Mouse (Mus musculus): ENCODE data around the gene Dgat2.

Dgat2 gene

DNA sequence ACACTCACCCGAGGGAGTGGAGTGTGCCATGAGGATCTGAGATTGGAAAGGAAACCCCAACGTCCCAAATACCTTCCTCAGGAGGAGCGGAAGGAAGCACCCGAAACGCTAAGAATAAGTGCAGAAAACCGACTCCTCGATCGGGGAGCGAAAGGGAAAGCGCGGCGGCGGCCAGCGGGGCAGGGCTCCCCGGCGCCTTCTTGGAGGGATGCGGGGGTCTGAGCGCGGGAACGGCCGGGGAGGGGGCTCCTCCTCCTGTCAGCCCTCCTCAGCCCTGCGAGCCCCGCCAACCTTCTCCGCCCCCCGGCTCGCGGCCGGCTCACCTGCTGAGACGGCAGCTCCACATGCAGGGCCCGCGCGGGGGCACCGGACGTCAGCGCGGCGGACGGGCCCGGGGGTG lies 42.0 kb downstream of the Dgat2 start:
- no peak for DNase-seq (ENCODE audit: low read depth, low spot score)

DNA sequence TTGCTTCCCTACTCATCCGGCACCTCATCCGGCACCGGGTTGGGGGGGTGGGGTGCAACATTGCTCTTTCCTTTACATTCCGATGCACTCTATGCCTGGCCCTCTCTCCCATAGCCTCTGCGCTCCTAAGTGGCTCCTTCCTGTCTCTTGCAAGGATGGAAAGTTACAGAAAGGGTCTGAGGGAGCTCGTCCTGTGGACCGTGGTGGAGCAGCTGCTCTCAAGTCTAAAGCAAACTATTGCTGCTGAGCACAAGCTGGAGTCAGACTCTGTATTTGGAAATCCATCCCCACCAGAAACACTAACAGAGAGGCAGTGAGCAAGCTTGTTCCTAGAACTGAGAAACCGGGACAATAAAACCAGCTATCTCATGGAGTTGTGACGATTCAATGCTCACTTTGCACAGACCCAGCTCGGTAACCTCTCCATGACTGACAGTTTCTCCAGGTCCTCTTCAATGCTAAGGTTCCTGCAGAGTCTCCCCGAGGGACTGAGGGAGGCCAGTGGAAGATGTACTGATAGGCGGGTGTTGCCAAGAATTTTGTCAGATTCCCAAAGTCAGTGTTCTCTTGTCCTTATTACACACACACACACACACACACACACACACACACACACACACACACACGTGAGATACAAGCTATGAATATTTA lies 42.6 kb downstream of the Dgat2 start:
- peak; percentile 28 for DNase-seq (ENCODE audit: low read depth, low spot score)

DNA sequence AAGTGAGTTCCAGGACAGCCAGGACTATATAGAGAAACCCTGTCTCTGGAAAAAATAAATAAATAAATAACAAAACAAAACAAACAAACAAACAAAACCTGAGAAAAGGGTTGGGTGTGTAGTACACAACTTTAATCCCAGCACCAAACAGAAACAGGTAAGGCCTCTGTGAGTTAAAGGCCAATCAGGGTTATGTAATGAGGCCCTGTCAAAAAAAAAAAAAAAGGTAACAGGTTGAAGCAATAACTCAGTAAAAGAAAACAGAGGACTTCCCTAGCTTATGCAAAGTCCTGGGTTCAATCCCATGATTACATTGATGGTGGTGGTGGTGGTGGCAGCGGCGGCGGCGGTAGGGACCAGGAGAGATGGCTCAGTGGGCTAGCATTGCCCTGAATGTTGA lies 45.0 kb downstream of the Dgat2 start:
- DNase-seq (ENCODE audit: low read depth, low spot score): no peak

DNA sequence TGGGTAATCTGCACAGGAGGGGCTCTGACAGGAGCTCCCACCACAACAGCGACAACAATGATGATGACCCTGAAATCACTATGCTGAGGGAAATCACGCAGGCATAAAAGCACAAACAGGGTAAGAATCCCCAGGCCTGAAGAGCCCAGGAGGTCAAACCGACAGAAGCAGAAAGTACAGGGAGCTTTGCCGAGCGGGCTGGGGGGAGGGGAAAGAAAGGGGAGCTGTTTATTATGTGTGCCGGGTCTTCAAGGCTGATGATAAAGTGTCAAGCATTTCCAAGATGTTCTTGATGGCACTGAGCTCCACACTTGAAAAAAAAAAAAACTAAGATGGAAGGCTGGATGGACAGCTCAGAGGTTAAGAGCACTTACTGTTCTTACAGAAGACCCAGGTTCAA lies 45.7 kb downstream of the Dgat2 start:
- DNase-seq (ENCODE audit: low read depth, low spot score): no peak

DNA sequence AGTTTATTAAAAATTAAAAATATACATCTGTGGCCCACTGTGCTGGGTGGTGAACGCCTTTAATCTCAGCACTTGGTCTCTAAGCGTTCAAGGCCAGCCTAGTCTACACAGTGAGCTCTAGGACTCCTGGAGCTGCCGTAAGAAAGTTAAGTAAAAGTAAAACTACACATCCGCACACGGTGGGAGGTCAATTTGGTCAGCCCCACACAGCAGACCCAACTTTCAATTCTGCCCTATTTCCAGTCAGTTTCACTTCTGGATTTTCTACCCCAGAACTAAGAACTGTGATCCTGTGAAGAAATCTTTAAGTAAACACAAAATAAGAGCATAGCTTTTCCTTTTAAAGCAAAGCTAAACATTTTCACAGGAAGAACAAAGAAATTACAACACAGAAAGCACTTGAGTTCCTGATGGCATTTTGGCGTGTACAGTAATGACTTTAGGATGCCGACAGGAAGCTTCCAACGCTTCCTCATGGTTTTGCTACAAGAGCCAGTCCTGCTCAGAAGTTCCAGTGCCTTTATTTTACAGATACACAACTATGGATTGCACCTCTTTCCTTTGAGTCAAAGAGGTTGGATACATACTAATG lies 48.6 kb downstream of the Dgat2 start:
- DNase-seq (ENCODE audit: low read depth, low spot score): no peak

DNA sequence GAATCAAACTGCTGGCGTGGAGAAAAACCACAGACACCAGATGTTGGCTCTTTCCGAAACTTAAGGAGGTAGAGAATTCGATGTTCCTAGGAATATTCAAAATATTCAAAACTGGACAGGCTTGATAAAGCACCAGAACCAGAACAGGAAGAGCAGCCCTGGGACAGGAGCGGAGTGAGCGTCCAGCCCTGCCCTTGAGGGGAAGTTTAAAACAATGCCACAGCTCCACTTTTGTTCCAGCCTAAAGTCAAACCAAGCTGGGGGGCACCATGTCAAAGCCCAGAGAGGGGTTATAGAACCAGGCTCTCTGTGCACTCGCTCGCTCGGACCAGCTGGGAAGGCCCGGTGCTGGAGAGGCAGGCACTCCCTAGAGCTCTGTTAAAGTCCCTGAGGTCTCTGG lies 49.9 kb downstream of the Dgat2 start:
- DNase-seq (ENCODE audit: low read depth, low spot score): no peak

DNA sequence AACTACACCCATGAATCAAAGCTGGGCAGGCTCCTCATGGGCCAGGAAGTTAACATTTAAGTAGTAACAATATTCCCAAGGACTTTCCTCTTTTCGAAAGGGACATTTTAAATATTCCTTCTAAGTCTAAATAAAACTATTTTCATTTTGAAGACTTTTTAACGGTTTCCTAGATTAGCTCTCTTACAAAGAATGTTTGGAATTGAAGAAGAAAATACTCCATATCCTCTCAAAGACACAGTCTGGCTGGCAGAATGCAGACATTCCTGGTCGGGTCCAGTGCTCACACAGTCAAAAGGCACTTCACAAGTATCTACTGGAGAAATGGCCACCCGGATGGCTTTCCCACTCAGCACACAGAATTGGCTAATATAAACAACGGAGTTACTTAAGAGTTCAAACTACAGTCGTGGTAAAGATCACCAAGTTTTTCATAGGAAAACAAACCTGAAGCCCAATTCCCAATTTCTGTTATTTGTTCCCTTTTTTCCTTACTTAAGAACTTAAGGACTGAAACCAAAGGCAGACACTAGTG lies 50.6 kb downstream of the Dgat2 start:
- no peak for DNase-seq (ENCODE audit: low read depth, low spot score)

DNA sequence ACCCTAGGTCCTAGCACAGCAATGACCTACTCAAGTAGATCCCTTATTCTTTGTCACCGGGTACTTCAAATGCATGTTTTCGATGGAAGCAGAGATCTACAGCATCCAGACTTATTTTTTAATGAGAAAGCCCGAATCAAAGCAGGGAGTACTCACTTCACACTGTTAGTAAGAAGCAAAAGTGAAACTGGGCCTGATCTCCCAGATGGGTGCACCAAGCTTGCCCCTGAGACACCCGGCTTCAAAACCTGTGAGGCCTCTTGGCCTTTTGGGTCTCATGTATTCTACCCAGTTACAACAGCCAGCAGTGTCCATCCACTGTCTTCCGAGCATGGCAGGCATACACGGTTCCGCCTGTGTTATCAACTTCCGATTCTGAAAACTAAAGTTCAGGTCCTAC lies 53.6 kb downstream of the Dgat2 start:
- DNase-seq (ENCODE audit: low read depth, low spot score): no peak

DNA sequence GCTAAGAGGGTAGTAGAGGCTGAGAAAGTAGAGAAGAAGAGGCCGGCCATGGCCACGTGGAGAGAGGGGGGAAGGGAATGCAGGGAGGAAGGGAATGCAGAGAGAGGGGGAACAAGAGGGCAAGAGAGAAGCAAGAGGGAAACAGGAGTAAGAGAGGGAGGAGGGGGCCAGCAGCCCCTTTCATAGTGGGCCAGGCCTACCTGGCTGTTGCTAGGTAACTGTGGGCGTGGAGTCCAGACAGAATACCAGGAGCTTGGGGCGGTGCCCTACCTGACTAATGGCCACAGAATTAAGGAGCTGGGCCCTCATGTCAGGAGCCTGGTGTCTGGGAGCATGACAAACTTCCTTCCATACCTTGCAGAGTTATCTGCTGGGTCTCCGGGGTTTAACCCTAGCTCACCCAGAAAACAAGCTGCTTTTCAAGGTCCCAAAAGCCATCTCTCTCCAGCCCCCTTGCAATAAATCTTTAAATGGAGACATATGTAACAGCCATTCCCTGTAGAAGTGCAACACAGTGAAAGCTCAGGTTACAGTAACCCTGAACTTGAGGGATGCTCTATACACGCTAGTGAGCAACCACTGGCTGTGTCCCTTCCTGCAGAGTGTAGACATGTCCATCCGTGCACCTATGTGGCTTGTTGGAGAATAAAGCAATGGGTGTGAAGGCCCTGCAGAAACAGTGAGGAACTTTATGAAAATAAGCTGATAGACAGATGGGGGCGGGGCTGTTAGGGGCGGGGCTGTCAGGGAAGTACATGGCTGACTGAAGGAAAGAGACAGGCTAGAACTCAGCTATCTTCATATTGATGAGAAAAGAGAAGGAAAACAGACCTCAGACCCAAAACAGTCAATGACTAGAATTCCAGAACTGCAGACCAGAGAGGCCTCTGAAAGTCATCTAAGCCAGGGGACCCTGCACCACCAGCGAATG lies 54.2 kb downstream of the Dgat2 start:
- peak; percentile 51 for DNase-seq (ENCODE audit: low read depth, low spot score)

DNA sequence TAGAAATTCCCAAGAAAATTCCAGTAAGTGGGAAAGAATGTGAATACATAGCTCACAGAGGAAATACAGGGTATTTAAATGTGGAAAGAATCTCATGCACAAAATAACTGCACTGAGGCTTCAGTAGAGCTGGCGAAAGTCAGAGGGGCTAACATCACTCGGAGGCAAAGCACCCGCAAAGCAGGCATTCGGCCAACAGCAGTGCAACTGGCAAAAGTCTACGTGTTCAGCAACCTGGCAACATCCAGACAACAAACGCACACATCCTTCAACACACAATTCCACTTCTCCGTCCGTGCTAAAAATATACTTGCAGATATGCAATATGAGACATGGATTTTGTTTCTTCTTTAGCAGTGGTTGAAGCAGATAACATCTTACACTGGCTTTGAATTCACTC lies 56.5 kb downstream of the Dgat2 start:
- no peak for DNase-seq (ENCODE audit: low read depth, low spot score)

DNA sequence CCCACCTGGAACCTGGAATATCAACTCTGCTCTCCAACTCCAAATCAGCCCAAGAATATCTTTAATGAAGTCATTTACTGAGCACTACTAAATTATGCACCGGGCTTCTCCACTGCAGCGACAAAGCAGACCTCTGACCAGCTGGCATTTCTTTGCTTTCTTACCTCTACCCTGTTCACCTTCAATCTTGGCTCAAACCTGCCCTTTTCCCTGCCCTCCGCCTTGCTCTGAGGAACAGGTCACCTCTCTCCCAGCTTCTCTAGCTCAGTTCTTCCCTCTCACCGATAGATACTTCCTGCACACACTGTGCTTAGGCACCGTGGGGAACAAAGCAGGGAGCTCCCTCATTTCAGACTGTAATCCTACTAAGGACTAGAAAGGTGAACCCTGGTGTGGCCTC lies 59.9 kb downstream of the Dgat2 start:
- no peak for DNase-seq (ENCODE audit: low read depth, low spot score)

DNA sequence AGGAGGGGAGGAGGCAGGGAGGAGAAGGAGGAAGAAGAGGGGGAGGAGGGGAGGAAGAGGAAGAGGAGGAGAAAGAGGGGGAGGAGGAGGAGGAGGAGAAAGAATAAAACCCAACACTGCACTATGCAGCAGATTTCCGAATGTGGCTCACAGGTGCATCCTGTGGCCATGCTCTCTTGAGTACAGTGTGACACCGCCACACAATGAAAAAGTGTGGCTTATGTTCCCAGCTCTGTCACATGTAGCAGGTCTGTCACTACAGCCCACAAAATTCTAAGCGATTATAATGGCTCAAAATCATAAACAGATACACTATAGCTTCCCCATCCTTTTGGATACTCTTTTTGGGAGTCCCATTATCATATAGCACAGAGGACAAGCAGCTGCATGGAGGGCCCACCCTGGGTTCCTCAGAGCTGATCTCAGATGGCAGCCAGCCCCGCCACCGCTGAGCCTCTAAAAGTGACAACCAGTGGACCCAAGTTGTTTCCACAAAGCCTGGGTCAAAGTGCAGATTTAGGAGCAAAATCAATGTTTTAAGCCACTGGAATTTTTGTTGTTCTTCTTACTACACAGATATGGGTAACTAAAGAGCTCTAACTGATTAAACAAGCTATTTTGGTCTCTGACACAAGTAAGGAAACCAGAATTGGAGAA lies 61.5 kb downstream of the Dgat2 start:
- DNase-seq (ENCODE audit: low read depth, low spot score): no peak

DNA sequence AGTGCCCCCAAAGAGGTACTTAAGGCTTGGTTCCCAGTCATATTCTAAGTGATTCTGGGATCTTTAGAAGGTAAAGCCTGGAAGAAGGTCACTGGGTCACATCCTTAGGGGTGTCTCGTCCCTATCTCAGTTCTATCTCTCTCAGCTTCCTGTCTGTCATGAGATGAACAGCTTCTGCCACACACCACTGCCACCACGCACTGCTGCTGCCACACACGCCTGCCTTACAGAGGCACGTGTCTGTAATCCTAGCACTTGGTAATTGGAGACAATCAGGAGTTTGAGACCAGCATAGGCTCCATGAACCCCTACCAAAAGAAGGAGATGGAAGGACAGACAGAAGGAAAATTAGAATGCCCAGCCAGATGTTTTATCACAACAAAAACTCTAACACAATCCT lies 62.4 kb downstream of the Dgat2 start:
- no peak for DNase-seq (ENCODE audit: low read depth, low spot score)

DNA sequence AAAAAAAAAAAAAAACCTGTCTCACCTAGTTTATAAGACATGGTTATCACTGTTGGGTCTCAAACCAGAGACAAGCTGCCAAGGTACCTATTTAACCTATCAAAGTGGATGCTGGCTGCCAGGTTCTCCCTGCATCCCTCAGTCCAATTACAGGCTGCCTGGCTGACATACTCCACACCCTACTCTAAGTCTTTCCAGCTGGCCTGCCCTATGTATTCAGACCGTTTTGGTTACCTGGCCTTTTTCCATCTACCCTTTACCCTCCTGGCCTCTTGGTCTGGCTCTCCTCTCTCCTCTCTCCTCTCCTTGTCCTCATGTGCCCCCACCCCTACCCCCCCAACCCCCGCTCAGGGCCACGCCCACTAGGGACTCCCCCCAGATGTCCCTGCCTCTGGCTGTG lies 65.7 kb downstream of the Dgat2 start:
- DNase-seq (ENCODE audit: low read depth, low spot score): no peak

DNA sequence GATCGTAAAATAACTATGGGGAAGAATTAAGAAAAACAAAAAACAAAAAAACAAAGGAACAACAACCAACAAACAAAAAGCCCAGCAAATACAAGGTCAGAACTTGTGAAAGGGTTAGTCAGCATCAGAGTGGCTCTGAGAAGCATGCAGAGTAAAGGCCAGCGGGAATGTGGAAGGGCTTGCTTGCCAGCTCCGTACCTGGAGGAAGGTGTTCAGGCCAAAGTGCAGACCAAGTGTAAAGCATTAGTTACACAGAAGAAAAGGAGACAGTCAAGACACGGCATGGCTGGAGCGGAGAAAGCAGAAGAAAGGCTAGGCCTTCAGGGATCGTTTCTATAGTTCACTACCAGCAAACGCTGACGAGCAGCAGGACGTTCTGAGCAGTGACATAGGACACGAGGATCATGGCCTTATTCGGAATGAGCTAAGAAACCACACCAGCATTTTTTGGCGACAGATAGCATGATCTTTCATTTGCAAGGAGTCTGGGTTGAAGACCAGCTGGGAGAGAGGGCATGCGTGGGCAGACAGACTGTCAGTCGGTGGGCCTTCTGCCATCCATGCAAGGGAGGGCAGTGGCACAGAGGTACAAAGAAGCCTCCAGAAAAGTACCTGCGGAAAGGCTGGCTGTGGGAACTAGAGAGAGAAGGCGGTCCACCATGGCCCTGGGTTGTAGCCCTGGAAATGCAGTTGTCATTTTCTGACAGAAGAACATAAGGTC lies 68.4 kb downstream of the Dgat2 start:
- DNase-seq (ENCODE audit: low read depth, low spot score): no peak

DNA sequence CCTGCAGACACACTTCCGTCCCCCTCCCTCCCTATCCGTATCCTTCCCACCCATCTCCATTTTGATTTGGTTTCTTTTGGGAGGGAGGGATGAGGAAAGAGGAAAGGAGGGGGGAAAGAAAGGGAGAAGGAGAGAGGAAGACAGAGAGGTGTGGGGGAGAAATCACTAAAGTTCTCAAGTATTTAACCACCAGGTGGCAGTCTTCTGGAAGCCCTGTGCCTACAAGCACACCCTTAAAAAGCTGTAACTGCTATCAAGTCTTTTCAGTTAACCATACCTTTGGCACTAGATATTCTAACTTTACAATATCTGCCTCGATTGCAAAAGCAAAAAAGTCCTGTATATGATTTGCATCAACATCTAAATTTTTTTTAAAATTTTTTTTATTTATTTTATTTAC lies 75.0 kb downstream of the Dgat2 start:
- DNase-seq (ENCODE audit: low read depth, low spot score): peak; percentile 17

DNA sequence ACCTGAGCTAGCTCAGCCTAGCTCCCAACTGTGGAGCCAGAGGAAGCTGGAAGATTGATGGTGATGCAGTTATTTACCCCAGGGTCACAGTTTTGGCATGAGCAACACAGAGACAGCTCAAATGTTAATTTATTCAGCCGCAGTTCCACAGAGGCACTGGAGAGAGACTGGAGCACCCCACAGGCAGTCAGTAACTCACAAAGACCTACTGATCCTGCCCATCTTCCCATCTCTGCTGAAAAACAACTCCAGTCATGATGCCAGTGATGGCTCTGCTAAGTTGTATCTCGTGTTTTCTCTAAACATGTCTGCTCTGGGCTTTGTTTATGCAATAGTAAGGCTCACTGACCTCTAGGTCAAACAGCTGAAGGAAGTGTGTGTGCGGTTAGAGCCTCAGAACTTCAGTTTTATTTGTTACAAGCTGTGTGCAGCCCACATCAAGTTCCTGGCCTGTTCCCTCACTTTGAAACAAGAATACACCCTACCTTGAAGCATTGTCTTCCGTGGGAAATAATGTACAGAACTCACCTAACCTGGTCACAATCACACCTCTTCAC lies 75.7 kb downstream of the Dgat2 start:
- DNase-seq (ENCODE audit: low read depth, low spot score): no peak

Data from ES-CJ7 (cell line).